Mouse (Mus musculus) layer of hippocampus, adult 9-11 months (tissue): ENCODE results near the gene Bzw1.
"Not testable (repeated sequence)": the region's sequence is repeated elsewhere in the genome, so short reads cannot be mapped to it uniquely, and the experiment has no call there.

Experiments used
- DNase-seq: peaks from one replicate; pipeline ENCODE4 v3.0.0; 2022

Gene Bzw1

DNA sequence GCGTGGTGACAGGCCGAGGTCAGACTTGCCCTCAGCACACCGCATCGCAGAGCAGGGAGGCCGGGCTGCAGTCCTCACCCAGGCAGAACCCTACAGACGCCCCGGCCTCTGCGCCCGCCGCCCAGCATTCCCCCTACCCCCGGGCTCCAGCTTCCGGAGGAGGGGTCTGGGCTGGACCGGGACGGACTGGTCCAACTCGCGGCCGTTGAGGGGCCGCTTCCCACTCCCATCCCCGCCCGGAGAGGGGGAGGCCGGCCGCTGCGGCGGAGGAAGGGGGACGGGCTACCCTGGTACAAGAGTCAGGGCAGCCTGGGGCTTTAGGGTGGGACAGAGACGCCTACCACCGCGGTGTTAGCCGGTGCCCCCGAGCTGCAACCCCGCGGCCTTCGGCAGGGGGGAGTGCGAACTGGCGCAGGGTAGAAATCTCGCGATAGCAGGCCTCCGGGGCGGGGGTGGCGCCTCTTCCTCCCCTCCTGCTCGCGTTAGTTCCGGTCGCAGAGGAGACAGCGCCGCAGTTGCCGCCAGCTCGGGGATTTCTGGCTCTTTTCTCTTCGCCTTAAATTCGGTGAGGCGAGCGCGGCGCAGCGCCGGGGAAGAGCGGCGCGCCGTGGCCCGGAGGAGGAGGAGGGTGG lies at the start of gene Bzw1:
Gene Bzw1 (plus strand): TSS at position 247 of the 632 bp plus-strand sequence.
- DNase-seq: peak; percentile 90

DNA sequence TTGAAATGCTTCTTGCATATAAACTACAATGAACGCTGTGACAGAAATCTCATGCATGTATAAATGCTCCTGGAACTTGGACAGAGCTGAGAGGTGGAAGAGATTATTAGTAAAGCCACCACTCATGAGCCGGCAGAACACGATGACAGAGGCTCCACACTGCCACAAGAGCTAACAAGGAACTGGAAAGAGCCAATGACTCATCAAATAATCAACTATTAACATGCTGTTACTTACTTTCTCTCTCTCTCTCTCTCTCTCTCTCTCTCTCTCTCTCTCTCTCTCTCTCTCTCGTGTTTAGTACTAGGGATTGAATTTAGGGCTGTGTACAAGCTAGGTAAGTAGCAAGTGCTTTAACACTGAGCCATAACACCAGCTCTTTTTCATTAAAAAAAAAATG lies 48.8 kb upstream of the Bzw1 start:
- DNase-seq: no peak

DNA sequence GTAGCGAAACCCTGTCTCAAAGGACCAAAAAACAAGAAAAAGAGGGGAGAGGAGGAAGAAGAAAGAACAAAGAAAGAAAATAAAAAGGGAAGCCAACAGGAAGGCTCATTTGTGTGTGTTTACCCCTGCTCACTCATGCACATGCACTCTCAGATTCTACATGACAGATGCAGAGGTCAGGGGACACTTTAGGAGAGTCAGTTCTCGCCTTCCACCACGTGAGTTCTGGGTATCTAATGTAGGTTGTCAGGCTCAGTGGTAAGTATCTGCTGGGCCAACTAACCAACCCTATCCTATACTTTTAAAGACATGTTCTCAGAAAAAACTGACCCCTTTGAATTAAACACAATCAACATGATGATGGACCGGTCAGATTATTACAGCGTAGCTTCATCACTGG lies 48.1 kb upstream of the Bzw1 start:
- no peak for DNase-seq

DNA sequence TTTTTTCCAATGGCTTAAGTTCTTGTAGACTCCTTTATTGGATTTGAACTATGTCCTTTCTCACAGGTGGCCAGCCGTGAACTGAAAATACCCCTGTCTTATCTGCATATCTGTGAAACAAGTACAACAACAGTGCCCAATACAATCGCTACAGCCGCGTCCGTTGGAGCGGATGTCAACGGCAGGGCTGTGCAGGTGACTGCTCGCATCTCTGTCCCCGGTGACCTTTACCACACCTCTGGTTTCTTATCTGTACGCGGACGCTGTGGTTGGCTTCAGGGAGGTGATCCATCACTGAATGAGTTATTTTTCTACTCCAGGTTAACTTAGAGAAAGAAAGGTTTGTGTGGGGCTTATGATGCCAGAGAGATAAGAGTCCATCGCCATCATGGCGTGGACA lies 46.5 kb upstream of the Bzw1 start:
- no peak for DNase-seq

DNA sequence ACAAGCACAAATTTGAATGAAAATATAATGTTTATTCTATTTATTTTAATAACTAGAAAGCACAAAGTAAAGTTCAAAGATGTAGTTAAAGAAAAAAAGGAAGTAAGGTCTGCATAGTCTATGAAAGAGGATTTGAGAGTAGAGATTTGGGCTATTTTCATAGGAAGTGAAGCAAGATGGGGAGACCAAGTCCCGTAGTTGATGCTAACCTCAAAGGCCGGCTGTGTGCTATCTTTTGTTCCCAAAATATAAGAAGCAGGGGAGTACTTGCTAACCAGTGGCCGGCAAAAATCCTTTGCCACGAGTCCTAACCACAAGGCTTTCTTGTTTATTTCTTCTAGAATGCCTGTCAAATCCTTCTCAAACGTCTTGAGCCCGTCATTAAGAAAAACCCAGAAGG lies 44.0 kb upstream of the Bzw1 start:
- no peak for DNase-seq

DNA sequence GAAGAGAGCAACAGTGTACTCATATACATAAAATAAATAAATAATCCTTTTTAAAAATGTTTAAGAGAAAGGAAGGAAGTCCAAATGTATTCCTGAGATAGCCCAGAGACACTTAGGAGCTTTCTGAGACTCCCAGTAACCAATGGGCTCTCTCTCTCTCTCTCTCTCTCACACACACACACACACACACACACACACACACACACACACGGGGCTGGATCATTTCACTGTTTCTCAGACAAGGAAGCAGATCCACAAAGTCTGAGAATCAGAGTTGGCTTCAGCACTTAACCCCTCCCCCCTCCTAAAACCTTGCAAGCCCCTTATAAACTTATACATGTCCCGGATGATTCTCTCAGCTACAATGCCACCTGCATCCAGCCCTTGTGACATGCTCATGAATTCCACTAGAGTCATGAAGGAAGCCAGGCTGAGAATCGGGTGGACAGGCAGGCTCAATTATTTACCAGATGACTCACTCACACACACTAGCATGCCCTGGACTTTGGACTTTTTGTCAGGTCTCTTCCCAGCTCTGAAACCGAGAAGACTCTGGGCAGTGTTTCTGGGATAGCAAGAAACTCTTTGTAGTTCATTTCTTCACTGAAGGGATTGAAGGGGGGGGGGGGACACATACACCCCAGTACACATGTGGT lies 39.3 kb upstream of the Bzw1 start:
- no peak for DNase-seq

DNA sequence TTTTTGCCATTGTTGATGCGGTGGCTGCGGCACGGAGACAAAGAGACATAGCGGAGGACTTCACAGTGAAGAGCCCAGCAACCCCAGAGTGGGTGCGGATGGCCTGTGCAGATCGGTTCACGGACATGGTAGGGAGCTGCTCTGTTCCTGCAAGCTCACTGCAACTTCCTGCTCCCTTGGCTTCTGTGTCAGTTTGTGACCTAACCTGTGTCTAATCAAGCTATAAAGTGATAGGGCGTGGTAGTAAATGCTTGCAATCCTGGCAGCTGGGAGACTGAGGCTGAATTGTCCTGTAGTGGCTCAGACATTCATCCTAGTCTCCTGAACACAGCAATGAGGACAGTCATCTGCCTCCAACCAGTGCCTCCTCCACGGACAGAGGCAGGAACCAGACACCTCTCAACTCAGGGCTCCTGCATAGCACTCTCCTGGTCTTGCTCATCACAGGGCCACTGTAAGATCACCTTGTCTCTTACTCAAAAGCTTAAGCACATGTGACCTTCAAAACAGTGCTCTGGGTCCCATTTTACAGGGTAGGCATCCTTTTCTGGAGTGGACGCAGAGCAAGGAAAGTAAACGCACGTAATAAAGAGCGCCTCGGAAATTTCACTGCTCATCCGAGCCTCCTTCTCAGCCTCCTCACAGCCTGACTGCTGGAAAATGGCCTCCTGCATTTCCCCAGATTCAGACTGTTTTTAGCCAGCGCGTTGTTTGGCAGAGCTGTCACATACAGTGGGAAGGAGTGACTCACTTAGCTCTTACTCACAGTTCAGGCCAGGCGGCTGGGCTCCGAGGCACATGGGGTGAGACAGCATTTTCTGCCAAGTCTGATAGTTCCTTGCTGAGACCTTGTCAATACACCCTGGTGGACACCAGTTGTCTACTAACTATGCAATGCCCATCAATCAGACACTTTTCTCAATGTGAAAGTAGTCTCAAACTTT lies 33.5 kb upstream of the Bzw1 start:
- peak; percentile 65 for DNase-seq

DNA sequence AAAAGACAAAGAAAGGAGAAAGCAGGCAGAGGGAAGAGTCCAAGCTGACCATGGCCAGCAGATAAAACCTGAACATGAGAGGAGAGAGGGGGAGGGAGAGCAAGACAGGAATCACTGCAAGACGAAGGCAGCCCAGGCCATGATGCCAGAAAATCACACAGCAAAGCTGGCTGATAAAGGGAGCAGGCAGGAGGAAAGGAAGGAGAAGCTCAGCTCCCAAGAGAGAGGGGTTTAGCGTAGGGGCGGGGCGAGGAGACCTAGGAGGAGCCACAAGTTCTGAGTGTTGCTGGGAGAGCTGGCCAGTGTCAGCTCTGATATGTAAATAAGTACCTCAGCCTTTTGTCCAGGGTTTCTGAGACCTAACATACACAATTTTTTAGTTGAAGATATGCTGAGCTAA lies 30.4 kb upstream of the Bzw1 start:
- DNase-seq: no peak

DNA sequence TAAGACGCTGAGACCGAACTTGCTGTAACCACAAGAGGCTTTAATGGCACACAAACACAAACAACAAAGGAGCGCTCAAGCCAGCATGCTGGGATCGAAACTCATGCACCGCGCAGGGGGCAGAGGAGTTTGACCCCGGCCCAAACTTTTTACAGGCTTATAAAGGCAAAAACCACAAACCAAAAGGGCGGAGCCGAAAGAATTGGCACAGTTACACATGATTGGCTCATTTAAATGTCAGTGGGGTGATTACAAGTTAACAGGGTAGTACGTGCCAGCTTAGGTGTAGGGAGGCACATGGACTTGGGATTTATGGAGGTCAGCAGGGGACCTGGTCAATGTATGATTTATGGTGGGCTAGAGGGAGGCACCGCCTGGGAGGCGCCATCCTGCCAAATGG lies 28.1 kb upstream of the Bzw1 start:
- no peak for DNase-seq

DNA sequence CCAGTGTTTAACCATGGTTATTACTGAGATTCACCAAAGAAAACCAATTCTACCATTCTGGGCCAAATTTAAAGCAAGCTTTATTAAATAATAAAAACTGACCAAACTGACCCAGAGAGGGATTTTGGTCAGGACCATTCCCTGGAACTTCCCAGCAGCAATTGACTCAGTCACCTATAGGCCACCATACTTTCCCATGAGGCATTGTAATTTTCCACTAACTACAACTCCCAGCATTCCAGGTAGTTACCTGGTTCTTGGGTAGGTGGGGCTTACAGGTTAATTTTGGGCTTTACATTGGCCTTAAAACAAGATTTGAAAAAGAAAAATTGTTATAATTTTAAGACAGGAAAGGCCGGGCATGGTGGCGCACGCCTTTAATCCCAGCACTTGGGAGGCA lies 26.9 kb upstream of the Bzw1 start:
- no peak for DNase-seq

DNA sequence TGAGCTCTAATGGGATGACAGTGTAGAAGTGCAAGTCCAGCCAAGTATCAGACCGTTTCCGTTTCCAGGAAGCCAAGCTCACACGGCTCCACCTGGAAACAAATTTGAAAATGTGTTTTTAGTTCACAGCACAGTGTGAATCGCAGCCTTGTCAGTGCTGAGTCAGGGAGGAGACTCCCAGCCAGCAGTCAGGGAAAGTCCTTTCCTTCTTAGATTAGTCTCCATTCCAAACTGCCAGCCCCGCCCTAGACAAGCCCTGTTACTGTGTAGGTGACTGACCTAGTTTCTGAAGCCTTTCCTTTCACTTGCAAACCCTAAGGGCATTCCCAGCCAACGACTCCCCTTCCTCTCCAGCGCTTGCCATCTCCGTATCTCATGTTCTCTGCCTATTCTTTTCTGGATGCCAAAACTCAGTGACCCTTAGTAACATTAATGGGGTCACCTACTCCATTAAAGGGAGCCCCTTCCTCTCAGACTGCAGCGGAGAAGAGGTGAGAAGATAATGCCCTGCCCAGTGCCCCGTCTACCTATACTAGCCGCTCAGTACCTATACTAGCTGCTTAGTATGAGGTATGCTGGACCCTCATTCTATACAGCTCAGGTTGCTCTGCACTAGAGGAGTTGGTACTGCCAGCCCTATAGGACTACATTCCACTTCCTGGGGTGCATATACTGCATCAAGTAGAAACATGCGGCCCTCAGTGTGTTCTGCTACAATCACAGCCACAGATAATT lies 25.8 kb upstream of the Bzw1 start:
- DNase-seq: no peak

DNA sequence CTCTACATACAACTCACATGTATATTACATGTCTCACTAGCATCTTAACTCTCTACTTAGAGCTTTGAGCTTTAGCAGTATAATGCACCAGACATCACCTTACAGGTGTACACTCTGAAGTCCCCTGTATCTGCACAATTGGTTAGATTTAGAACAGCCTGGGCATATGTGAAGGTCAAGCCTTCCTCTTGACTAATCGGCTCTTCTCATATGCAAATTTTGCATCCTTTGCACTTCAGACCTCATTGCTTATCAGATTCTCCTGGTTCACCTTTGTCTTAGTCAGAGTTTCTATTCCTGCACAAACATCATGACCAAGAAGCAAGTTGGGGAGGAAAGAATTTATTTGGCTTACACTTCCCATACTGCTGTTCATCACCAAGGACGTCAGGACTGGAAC lies 23.0 kb upstream of the Bzw1 start:
- DNase-seq: no peak

DNA sequence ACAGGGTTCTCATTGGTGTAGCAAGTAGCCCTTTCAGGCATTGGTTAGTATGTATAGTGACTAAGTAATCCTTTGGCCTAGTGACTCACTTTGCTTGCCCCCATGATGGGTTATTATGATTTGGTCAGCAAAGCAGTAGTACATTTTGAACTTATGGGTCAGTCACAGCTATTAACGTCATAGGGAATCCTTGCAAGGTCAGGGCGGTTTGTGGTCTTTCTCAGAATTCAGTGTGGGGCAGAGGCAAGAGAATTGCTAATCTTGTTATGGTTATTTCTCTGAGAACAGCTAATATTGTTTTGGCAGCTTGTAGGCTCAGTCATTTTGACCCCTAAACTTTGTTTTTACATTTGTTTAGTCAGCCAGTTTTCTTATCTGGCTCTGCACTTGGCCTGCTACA lies 18.4 kb upstream of the Bzw1 start:
- DNase-seq: not testable (repeated sequence)

DNA sequence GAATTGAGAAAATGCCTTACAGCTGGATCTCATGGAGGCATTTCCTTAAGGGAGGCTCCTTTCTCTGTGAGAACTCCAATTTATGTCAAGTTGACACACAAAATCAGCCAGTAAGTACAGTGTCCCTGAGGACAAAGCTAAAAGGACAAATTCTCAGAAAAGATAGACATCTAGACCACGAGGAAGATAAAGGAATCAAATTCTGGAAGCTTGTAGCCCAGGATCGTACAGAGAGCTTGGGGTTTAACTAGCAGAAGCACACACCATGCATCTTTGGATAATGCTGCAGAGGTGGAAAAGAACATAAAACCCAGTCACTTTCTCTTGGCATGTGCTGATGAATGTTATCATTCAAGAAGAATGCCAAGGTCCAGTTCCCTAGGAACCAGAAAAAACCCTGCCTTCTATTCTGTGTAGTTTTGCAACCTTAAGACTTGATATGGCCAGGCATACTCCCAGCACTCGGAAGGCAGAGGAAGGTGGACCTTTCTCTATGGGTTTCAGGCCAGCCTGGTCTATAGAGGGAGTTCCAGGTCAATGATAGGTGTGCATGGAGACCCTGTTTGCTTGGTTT lies 17.0 kb upstream of the Bzw1 start:
- no peak for DNase-seq

DNA sequence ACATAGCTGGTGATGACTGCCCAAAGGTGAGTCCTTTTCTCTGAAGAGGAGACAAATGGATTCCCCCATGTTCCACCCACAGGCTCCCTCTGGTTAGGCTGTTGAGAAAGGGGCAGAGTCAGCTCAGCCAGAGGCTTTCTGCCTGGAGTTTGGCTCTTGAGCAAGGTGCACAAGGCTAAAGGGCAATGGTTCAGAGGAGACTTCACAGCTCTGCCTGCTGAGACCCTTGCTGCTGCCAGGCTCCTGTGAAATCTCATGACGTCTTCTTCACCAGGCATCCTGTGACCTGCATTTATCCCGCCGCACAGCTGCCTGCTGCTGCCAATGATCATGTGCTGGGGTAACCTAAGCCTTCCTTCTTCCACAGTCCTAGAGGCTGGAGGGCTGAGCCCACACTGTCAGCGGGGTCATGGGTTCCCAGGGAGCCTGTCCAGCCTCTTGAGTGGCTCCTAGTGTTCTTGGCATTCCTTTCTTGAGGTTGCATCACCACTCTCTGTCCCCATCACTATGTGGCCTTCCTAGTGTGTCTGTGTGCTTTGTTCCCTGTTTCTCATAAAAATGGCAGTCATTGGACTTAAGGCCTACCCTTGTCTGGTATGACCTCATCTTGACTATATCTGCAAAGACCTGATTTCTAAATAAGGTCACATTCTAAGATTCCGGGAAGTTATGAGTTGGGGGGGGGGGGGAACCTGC lies 10.0 kb upstream of the Bzw1 start:
- no peak for DNase-seq

DNA sequence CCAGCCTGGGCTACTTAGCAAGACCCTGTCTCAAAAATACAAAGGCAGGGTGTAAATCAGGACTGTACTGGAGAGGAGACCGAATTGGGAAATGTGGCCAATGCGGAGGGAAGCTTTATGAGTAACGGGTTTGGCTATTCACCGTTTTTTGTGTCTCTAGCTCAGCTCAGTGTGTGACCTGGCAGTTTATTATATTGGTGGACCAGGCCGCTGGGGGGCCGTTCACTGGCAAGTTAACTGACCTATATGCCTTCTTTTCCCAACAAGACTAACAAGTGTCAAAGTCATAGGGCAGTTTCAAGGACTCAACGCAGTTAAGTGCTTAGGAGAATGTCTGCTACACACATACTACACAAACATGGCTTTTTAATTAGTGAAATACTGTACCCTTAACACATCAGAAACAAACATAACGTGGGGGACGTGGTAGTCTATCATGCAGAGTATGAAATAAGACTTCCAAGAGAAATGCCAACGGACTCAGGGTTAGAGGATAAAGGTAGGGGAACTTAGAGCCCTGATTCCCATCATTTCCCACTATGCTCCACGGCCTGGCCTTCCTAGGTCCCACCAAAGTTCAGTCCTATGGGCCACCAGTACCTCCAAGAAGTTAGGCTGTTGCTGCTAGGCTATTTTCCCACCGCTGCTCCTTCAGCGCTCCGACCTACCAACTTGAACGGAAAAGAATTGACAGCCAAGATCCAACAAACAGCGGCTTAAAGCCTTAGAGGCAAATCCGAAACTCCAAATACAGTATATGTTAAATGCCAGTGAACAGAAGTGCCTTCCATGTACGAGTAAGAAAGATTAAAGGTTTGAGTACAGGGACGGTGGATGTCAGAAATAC lies 1.1 kb upstream of the Bzw1 start:
- DNase-seq: no peak

DNA sequence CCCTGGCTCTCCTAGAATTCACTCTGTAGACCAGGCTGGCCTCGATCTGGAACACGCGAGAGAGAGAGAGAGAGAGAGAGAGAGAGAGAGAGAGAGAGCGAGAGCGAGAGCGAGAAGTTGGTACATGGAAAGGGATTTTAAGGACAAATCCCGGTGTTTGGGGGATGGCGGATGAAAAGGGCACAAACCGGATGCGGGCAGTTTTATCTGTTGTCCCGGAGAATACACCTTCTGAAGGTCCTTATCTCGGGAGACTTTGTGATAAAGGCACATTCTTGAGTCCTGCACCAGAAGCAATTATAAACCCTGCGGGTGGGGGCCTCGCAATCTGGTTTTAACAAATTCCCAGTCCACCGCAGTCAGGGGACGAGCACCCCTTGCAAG lies 438 bp upstream of the Bzw1 start:
- DNase-seq: no peak

DNA sequence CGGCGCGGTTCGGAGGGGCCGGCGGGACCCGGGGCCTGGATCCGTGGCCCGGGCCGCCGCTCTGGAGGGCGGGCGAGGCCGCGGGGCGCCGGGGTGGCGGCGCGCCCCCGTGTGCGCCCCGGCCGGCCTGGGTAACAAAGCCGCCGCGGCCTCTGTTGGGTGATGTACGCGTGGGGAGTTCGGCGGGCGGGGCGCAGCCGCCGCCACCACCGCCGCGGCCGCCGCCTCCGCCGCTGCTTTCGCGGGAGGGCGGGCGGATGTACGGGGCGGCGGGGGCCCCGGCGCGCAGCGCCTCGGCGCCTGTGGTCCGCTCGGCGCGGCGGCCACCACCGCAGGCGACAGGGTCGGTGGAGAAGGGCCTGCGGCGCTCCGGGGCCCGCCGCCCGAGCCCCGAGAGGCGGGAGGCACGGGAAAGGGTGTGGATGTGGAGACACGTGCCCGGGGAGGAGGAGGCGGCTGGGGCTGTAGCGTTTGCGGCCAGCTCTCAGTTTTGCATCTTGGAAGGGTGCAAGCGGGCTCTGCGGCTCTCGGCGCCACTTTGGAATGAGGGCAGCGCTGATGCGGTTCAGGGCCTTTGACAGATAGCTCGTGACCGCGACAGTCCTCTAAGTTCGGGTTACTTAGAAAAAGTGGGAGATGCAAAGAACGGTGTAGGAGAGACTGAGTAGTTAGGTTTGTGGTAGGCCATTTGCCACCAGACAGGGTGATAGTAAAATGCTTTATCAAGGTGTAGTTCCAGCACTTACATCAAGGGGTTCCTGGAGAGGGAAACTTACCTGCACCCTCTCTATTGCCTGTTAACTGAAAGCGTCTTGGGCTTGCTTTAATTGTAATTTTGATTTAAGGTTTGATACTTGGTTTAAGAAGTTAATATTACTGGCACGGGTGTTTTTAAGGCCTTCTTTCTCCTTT lies 842 bp downstream of the Bzw1 start:
- peak; percentile 33 for DNase-seq

DNA sequence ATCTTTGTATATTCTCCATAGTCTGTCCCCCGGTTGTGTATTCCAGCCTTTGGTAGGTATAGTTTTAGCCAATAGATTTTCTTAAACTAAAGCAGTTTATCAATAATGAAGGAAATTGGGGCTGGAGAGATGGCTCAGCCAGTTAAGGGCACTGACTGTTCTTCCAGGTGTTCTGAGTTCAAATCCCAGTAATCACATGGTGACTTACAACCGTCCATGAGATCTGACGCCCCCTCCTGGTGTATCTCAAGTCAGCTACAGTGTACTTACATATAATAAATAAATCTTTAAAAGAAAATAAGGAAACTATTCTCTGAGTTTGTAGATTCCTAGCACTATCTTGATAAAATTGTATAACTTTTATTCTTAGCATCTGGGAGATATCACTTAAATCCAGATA lies 2.6 kb downstream of the Bzw1 start:
- no peak for DNase-seq

DNA sequence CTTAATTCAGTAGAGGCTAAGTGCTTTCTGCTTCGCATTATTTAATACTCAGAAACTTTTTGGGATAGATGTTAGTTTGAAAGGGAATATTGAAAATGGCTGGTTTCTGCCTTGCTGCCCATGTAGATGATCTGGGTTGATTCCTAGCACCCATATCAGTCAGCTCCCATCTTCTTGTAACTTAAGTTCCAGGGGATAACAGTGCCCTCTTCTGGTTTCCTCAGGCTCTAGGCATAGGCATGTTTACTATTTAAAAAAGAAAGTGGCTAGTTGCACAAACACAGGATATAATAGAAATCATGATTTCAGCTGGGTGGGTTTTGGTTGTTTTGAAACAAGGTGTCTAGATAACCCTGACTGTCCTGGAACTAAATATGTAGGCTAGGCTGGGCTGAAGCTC lies 3.5 kb downstream of the Bzw1 start:
- no peak for DNase-seq
